Mouse (Mus musculus) thymus, postnatal 14 days (tissue): ENCODE results near the gene Tmem206.
A peak's percentile ranks its signal among the peaks of the same experiment; 100 is the strongest.

Experiments
- DNase-seq: peaks from one replicate; pipeline ENCODE4 v3.0.0; 2021

Tmem206 gene

DNA sequence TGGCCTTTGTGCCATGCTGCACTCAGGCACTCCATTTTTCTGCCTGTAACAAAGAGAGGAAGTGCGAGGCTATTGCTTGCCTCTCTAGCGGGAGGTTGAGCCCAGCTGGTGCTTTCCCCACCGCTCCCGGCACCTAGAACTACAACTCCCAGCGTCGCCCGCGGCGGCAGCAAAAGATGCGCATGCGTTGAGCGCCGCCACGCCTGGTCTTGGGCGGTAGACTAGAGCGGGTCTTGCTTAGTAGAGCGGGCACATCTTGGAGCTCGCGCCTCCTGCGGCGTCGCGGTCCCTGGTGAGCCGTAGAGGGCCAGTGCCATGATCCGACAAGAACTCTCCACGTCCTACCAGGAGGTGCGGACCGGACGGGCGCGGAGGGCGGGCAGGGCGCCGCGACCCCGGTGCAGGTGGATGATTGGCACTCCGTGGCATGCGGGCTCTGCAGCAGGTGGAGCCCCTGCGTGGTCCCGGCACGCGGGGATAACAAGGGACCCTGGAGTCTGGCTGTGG, at the start of gene Tmem206:
Gene Tmem206 (plus strand): TSS at position 187 of the 507 bp plus-strand sequence.
- DNase-seq = peak; percentile 97

DNA sequence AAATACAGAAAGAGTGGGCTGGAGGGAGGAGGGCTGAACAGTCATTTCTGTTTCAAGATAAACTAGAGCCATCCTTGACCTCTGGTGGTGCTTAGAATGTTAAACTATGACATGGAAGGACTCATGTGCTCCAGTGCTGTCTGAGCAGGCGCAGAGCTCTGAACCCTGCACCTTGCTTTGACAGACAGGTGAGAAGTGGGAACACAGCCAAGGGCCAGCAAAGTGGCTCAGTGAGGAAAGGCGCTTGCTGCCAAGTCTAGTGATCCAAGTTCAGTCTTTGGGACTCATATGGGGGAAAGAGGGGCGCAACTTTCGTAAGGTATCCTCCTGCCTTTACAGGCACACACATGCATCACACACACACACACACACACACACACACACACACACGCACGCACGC, 49.5 kb upstream of the Tmem206 start:
- DNase-seq = no peak

DNA sequence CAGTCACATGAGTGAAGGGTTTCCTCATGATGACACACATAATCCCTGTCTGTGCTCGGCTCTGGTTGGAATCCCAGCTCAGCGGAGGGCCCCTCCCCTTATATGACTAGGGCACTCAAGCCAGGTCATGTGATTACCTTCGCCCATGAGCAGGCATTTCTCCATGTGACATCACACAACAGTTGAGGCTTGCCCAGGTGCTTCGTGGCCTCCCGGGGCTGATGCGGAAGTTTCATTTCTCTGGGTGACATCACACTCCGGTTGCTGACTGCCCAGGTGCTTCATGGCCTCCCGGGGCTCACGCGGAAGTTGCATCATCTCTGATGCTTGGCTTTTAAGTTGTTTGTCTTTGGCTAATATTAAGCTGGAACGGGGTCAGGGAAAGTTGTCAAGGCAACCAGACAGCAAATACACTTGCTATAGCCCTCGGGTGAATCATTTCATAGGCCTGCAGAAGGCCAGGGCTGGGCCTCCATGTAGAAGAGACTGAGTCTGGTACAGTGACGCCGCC, 48.1 kb upstream of the Tmem206 start:
- no peak for DNase-seq

GRCm38 (mm10) chr1:191278324-191278723, 47.4 kb upstream of the Tmem206 start:
- DNase-seq = no peak

GRCm38 (mm10) chr1:191281171-191281570, 44.5 kb upstream of the Tmem206 start:
- no peak for DNase-seq

GRCm38 (mm10) chr1:191282319-191282718, 43.4 kb upstream of the Tmem206 start:
- DNase-seq = no peak

GRCm38 (mm10) chr1:191283110-191284040, 42.3 kb upstream of the Tmem206 start:
- DNase-seq = no peak

DNA sequence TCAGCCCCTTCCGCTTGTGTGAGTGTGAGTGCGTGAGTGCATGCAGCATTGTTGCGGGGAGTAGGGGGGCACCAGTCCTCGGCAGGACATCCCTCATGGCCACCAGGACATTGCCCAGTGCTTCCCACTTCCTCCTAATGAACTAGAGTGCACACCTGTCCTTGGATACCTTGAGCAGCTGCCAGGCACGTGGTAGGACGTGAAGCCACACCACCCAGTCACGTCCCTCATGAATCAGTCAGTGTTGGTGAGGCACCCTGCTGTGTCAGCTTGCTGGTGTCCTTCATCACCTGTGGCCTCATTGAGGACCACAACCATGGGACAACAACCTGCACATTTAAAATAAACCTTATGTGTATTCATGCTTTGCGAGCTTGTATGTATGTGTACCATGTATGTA, 41.2 kb upstream of the Tmem206 start:
- no peak for DNase-seq

GRCm38 (mm10) chr1:191288762-191289161, 37.0 kb upstream of the Tmem206 start:
- peak; percentile 70 for DNase-seq

DNA sequence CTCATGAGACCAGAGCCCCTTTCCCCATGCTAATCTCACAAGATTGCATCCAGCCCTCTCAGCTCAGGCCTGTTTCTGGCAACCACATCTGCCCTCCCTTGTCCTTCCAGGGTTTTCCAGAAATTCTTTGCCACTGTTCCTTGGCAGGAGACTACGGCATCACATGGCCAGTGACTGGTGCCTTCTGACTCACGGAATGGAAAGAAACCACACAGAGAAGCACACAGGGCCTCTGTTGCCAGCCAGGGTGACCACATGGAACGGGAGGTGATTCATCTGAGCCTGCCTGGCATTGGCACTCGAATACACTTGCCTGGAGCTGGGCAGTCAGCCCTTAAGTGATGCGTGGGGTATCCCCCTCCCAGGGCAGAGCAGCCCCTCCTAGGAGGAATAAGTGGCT, 33.4 kb upstream of the Tmem206 start:
- DNase-seq = no peak

GRCm38 (mm10) chr1:191293051-191293450, 32.7 kb upstream of the Tmem206 start:
- no peak for DNase-seq

GRCm38 (mm10) chr1:191293996-191294795, 31.5 kb upstream of the Tmem206 start:
- DNase-seq = no peak

- DNase-seq = no peak
These were observed 29.9 kb upstream of the Tmem206 start for GRCm38 (mm10) chr1:191295784-191296183.

DNA sequence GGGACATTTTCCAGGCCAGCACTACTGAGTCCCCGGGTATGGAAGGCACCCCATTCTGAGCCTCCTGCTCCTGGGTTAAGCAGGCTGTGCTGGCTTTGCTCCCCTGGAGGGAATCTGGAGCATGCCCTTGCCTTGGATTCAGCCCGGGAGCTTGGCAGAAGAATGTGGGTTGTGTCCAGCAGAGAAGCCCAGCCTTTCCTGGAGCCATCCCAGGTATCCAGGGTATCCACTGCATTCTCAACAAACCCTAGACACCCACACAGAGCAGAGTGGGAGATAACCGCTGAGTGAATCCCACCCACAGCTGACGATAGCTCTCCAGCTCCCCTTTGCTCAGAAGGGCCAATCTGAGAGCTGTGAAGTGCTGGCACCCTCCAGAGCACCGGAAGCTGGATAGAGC, 29.3 kb upstream of the Tmem206 start:
- no peak for DNase-seq

DNA sequence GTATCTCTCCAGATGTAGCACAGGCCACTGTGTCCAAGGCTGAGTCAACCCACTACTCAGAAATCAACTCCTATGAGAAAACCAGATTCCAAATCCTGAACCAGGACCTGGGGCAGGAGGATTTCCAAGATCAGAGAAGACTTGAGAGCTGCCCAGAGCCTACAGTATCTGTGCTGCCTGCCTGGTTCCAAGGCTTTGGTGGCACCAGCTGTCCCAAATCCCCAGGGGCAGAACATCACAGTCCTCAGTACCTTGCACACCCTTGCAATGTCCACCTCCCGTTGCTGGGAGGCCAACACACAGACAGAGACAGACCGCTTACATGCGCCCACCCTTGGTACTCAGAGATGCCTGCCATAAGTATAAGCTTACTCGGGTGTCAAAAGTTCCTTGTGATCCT, 27.4 kb upstream of the Tmem206 start:
- DNase-seq = no peak

DNA sequence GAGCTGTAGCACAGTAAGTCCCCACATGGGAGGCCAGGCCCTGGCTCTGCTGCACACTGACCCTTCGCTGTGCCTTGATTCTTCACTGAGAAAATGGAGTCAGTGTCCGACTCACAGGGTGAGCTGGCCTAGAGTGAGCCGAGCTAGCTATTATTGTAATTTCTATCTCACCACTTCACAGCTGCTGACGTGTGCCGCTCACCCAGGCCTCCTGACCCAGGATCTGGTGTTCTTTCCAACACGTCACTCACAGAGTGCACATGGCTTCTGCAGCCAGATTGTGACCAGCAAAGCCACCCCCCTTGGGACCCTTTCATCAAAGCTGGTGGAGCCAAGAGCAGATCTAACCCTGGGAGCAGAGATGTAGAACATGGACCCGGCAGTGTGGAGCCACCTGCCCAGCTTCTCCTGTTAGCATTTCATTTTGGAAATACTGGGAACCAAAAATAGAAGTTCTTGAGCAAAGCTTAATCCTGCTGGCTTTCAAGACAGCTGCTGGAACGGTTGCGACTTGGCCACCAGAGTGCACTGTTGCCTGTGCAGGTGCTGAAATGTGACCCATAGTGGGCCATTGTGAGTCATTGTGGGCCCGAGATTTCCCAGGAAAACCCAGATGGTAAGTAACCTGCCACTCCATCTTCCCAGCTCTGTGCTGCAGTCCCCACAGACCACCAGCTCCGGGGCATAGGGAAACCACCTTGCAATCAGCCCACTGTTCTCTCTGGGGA, 26.3 kb upstream of the Tmem206 start:
- peak; percentile 38 for DNase-seq

- no peak for DNase-seq
These were observed 23.8 kb upstream of the Tmem206 start for GRCm38 (mm10) chr1:191301903-191302302.

- DNase-seq = no peak
These were observed 22.0 kb upstream of the Tmem206 start for GRCm38 (mm10) chr1:191303736-191304135.

DNA sequence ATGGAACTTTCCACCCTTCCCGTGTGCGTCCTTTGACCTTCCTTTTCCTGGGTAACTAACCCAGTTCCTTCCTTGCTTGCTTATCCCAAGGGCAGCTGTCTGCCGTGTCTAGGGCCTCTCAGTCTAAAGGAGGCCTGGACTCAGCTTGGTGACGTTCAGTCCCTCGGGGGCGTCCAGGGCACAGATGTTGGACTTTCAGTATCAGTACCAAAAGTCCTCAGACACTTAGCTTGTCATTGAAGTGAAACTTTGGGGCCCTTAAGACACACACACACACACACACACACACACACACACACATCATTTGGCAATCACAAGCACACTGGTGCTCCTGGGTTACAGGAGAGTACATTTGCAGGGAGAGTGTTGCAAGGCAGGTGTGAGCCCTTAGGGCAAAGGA, 21.5 kb upstream of the Tmem206 start:
- DNase-seq = no peak

DNA sequence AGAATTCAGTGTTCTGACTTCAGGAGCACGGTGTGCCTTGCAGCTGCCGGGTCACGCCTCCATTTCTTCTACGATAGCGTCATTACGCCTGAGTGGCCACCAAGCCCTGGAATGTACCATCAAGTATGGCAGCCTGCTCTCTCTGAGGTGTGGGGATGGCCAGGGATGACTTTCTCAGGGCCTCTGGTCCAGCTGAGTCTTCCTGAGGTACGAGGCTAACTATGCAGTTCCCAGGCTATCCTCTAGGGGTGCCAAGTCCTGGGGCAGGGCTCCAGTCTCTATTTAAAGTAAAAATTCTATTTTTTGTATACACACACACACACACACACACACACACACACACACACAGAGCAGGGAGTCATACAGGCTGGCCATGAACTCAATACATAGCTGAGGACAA, 20.1 kb upstream of the Tmem206 start:
- DNase-seq = no peak

GRCm38 (mm10) chr1:191306316-191306715, 19.4 kb upstream of the Tmem206 start:
- DNase-seq = no peak

GRCm38 (mm10) chr1:191307766-191308455, 17.8 kb upstream of the Tmem206 start:
- no peak for DNase-seq
